Mouse (Mus musculus): ENCODE data around the gene Tex38.

Gene Tex38

DNA sequence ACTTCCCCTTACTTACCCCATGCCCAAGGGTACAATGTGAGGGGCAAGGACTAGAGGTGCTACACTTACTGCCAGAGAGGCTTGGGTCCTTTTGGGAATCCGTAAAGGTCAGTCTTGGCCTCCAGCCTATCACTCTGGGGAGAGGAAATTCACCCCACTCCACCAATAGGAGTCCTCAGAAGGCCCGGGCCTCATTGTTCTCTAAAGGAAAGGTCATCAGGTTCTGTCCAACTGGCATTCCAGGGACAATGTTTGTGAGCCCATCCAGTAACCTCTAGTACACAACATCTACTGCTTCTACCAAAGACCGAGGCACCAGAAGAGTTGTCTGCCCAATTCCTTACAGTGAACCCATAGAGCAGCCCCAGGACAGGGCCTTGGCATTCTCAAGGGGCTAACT lies at the start of gene Tex38:
Gene Tex38, minus strand, starts transcription at position 101 of the 400 bp plus-strand sequence.
- DNase-seq (ENCODE audit: low read depth, low spot score): no peak

DNA sequence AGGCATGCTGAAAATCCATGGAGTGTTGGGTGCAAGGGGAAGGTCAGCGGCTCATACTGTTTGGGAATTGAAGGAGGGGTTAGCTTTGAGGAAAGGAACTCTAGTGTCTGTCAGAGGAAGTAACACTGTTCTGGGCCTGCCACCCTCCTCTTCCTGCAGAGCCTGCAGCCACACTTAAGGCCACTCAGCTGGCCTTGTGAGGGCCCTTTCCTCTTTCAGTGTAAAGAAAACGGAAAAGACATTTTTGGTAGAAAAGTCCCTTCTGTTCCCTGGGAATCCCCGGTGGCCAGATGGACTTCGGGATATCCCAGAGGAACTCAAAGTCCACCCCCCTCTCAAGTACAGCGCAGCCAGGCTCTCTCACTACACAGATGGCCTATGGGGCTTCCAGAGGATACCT lies 49.7 kb upstream of the Tex38 start:
- DNase-seq (ENCODE audit: low read depth, low spot score): no peak

DNA sequence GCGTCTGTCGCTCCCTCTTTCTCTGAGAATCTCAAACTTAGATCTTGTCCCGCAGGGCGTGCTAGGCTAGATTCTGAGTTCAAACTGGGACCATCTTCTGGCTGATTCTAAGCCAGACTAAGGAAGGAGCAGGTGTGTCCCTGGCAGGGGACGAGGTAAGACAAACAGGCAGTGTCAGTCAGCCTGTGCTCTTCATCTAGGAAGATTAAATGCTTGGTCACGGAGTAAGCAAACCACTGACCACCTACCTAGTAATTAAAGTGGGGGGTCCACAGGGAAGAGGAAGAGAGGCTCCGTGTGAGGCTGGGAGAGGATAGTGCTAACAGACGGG lies 47.7 kb upstream of the Tex38 start:
- DNase-seq (ENCODE audit: low read depth, low spot score): peak; percentile 60

DNA sequence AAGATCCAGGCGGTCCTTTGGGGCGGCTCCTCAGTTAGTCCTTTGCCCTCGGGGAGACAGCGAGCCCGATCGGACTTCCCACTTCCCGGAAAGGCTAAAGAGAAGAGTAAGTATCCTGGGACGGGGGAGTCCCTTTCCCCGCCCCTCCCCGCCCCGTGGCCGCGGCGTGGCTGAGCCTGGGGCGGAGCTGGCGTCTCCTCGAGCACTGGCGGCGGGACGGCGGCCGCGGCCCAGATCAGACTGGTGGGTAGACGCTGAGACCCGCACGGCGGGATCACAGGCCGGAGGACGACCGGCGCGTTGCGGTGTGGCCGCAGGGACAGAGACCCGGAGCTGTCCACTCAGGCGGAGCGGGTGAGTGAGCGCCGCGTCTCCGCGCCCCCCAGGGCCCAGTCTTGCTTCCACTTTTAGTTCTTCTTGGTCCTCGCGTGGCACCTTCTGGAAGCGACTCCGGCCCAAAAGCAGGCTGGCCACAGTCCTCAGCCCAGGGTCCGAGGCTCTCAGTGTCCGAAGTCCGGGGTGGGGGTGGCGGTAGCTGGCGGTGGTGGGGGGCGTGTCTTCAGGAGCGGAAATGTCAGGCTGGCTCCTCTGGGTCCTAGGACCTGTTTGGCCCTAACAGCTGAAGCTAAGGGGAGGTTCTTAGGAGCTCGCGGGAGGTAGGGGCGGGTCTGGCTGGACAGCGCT lies 47.2 kb upstream of the Tex38 start, which contains the start of gene Mob3c:
Gene Mob3c, plus strand, starts transcription at position 205 of the 684 bp plus-strand sequence.
- DNase-seq (ENCODE audit: low read depth, low spot score): peak; percentile 59

DNA sequence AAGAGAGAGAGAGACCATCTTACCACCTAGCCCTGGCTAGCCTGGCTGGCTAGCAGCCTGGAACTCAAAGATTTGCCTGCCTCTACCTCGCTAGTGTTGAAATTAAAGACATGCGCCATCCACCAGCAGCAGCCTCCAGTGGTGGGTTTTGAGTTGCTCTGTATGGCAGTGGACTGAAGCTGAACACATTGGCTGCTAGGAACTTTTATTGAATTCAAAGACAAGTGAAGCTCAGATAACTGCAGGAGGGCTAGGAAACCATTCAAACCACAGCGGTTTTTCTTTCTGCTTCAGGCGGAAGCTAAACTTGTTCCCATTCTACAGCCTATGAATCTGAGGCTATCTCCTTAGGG lies 46.7 kb upstream of the Tex38 start:
- no peak for DNase-seq (ENCODE audit: low read depth, low spot score)

- no peak for DNase-seq (ENCODE audit: low read depth, low spot score)
These were observed 46.2 kb upstream of the Tex38 start for GRCm38 (mm10) chr4:115827066-115827465.

DNA sequence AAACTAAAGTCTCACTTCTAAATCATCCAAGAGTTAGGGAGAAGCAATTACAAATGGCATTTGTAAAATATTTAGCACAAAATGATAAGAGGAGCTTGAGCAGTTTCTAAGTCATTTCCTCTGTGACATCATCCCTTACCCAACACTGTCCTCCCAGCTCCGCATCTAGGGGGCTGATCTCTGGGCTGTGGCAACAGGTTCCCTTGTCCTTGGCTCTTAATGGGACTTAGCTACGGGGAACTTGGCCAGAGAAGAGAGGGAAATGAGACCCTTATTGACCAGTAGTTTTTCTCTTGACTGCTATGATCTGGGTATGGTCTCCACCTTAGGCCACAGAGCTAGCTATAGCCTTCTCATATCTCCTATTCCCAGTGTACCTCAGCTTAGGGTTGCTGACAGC lies 44.5 kb upstream of the Tex38 start:
- no peak for DNase-seq (ENCODE audit: low read depth, low spot score)

DNA sequence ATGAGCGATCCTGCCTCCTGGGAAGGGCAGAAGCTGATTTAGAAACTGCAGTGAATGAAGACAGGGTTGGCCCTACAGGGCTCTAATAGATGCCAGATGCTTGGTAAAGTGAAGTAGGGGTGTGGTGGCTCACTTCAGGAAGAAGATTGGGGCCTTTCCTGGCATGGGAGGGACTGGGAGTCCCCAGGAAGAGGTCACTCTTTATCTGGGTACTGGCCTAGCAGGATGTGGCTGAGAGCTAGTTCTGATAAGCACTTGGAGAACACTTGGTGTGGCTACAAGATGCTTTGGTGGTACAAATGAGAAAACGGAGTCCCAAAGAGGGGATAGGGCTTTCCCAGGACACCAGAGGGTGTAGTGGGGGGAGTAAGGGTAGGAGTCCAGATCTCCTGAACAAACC lies 43.4 kb upstream of the Tex38 start:
- peak; percentile 57 for DNase-seq (ENCODE audit: low read depth, low spot score)

- no peak for DNase-seq (ENCODE audit: low read depth, low spot score)
These were observed 41.1 kb upstream of the Tex38 start for GRCm38 (mm10) chr4:115821928-115822327.

- no peak for DNase-seq (ENCODE audit: low read depth, low spot score)
These were observed 40.6 kb upstream of the Tex38 start for GRCm38 (mm10) chr4:115821431-115821830.

GRCm38 (mm10) chr4:115820944-115821343 lies 40.1 kb upstream of the Tex38 start:
- no peak for DNase-seq (ENCODE audit: low read depth, low spot score)

DNA sequence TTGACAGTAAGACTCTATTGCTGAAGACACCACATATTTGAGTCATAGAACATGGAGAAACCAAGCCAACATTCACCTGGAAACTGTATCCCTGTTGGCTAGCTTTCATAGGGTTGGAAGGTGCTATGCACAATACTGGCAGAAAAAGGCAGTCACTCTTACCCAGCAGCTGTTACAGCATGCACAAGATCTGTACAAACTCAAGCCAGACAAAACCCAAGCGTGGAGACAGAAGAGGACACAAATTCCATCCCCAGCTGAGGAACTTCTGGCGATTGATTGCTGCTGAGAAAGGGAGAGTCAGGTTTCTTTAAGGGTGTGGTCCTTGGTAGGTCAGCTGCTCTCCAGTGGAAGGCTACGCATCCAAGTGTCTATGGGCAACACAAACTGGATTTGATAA lies 39.4 kb upstream of the Tex38 start:
- no peak for DNase-seq (ENCODE audit: low read depth, low spot score)

GRCm38 (mm10) chr4:115815606-115816005 lies 34.8 kb upstream of the Tex38 start:
- no peak for DNase-seq (ENCODE audit: low read depth, low spot score)

DNA sequence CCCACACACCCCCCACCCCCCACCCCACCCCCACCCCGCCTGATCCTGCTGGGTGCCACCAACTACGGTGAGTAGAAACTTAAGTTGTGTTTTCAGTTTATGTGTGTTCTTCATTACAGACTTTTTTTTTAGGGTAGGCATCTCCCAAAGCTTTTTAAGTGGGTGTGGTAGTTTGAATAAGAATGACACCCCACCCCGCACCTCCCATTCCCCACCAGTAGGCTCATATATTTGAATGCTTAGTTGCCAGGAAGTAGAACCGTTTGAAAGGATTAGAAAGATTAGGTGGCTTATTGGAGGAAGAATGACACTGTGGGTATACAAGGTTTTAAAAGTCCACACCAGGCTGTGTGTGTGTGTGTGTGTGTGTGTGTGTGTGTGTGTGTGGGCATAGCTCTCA lies 31.5 kb upstream of the Tex38 start:
- DNase-seq (ENCODE audit: low read depth, low spot score): no peak

GRCm38 (mm10) chr4:115799981-115800380 lies 19.2 kb upstream of the Tex38 start:
- DNase-seq (ENCODE audit: low read depth, low spot score): no peak

GRCm38 (mm10) chr4:115795360-115795759 lies 14.5 kb upstream of the Tex38 start:
- no peak for DNase-seq (ENCODE audit: low read depth, low spot score)

DNA sequence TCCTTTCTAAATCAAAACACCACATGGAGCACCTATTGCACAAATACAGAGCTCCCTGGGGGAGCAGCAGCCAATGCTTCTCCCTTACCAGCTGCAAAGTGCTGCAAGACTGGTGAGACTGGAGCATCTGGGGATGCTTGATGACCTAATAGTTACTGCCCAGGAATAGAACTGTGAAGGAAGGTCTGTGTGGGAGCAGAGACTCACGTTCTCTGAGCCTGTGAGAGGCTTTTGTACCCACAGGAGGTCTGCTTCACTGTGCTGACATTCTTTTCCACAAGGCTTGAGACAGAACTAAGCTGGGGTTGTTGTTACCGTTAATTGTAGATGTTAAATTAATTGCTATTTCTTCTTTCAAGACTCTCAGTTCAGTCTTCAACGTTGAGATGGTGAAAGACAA lies 10.0 kb upstream of the Tex38 start:
- no peak for DNase-seq (ENCODE audit: low read depth, low spot score)

DNA sequence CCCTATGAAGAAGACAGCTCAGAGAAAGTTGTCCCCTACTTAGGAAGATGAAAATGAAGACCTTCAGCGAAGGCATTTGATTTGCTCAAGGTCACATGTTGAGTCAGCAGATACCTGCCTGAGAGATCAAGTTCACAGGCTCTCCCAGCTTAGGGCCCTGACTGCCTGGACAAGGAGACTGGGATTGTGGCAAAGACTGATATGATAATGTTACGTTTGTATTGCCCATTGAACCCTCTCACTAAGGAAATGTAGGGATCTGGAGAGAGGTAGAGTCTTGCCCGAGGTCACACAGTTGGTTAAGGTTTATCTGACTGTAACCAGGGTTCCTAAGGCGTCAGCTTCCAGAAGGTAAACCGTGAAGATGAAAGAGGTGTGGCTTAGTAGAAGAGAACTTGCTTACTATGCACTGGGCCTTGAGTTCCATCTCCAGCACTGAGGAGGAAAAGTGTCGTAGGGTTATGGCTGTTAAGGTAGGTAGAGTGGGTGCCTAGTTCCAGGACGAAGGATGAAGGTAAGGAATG lies 4.8 kb upstream of the Tex38 start:
- peak; percentile 6 for DNase-seq (ENCODE audit: low read depth, low spot score)

DNA sequence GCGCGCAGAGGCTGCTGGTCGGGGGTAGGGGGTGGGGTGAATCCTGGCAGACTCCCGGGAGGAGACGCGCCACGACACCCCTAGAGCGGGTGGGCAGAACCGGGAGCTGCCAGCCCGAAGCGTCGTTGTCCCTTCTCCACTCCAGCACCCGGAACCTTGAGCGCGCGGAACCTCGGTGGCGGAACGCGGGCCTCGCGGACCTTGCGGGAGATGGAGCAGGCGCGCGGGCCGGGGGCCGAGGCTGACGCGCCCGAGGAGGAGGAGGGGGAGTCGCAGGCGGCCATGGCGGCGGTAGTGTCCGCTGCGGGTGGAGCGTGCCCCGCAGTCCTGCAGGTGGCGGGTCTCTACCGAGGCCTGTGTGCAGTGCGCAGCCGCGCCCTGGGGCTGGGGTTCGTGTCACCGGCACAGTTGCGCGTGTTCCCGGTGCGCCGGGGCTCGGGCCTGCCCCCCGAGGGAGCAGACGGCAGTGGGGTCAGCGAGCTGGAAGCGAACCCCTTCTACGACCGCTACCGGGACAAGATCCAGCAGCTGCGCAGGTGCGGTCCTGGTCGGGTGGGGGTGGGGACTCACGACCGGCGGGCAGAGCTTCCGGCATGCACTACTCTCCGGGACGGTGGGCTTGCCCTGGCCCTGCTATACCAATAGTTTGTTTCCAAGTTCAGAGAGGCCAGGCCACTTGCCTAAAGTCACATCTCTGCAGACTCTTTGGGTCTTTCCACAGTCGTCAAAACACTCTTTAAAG lies 4.1 kb upstream of the Tex38 start, which contains the start of gene Atpaf1:
Gene Atpaf1, plus strand, starts transcription at position 44 of the 742 bp plus-strand sequence.
- DNase-seq (ENCODE audit: low read depth, low spot score): peak; percentile 21

- no peak for DNase-seq (ENCODE audit: low read depth, low spot score)
These were observed 1.4 kb upstream of the Tex38 start for GRCm38 (mm10) chr4:115782026-115782805.

- no peak for DNase-seq (ENCODE audit: low read depth, low spot score)
These were observed 549 bp downstream of the Tex38 start for GRCm38 (mm10) chr4:115780269-115780668.

GRCm38 (mm10) chr4:115777627-115778026 lies 3.2 kb downstream of the Tex38 start:
- no peak for DNase-seq (ENCODE audit: low read depth, low spot score)

Data from c-Kit-negative CD71-positive TER-119-positive erythroid progenitor cells, embryonic 14.5 days (primary cell).